33 mouse cellular contexts compared by ENCODE assay signal in genomic region chr1:91097283-91097834, GRCm38 (mm10). TPM values are rescaled to one million over a fixed set of nuclear protein-coding genes. Genes with fewer than 3 reads are reported as not detected.
A peak's percentile ranks its signal among the peaks of the same experiment; 100 is the strongest.
DNase-seq lines count a peak whose midpoint lies in the region; ATAC-seq and TF ChIP-seq lines count a peak whose summit lies in the region.
"Had no signal": no experiment of that assay in that cellular context is flagged by ENCODE, and none has a peak within 500 bp of the region (broad histone marks: within the 10 kb centered on the region; RNA-seq: fewer than 3 reads in every experiment).

No protein-coding gene starts in this region.

- H3K79me2 ChIP-seq in C2C12 (ENCODE audit: control insufficient read depth, insufficient read depth): peaks cover 82% of the 10 kb centered on the region

- peaks cover 41% of the 10 kb centered on the region for H3K79me3 ChIP-seq in C2C12 (ENCODE audit: low read depth)

- WGBS in heart, embryonic 15.5 days: 87% methylated on average over 11 of the region's 11 CpGs
- WGBS in midbrain, embryonic 11.5 days: 88% methylated on average over 11 of the region's 11 CpGs
- 93% methylated on average over 11 of the region's 11 CpGs for WGBS in limb, embryonic 10.5 days

- H3K9me3 ChIP-seq in heart, embryonic 15.5 days (replicated peaks): no peaks in the 10 kb centered on the region
- no peaks in the 10 kb centered on the region for H3K9me3 ChIP-seq in midbrain, embryonic 11.5 days (ENCODE audit: control insufficient read depth, low read length)
- H3K9me3 ChIP-seq in limb, embryonic 10.5 days (replicated peaks): no peaks in the 10 kb centered on the region
- H3K9me3 ChIP-seq: embryonic facial prominence, embryonic 12.5 days; forebrain, embryonic 15.5 days; hindbrain, embryonic 12.5 days; liver, embryonic 13.5 days had no signal

- no peak for DNase-seq in heart, adult 18-20 months
- DNase-seq in thymus, postnatal 10 days (ENCODE audit: low spot score in 2 of 2): peak; percentile 40 to 41
- no peak for DNase-seq in midbrain, embryonic 11.5 days (ENCODE audit: low spot score, missing footprints)
- no peak for DNase-seq in limb, embryonic 10.5 days (ENCODE audit: low spot score)
- no peak for DNase-seq in right cerebral cortex, adult 18-20 months
- DNase-seq: adrenal gland, postnatal 25 days; cerebellum, adult 11-12 months; cerebellum, adult 9-11 months; embryo, embryonic 11 days; gastrocnemius, adult 2 months; gastrocnemius, postnatal 36 days; kidney, adult 8-10 months; kidney, postnatal 4 days; liver, embryonic 13.5 days; lung, adult 2 months; lung, postnatal 10 days; midbrain, embryonic 14.5 days; right cerebral cortex, postnatal 14 days had no signal

- H3K4me3 ChIP-seq in heart, embryonic 15.5 days: no peak overlapping the region
- H3K4me3 ChIP-seq in C2C12 (ENCODE audit: insufficient read depth, poor library complexity, severe bottlenecking): no peak overlapping the region
- no peak overlapping the region for H3K4me3 ChIP-seq in midbrain, embryonic 11.5 days (ENCODE audit: low read depth, low read length)
- H3K4me3 ChIP-seq in limb, embryonic 10.5 days: no peak overlapping the region
- H3K4me3 ChIP-seq: embryonic facial prominence, embryonic 12.5 days; forebrain, embryonic 15.5 days; gastrocnemius, adult 2 months; hindbrain, embryonic 12.5 days; liver, embryonic 13.5 days had no signal

- H3K27ac ChIP-seq in heart, embryonic 15.5 days: peak overlapping the region; percentile 76; the same call in 1 of the 2 replicates
- no peak overlapping the region for H3K27ac ChIP-seq in midbrain, embryonic 11.5 days (ENCODE audit: low read depth, low read length)
- H3K27ac ChIP-seq in limb, embryonic 10.5 days: no peak overlapping the region
- H3K27ac ChIP-seq: embryonic facial prominence, embryonic 12.5 days; forebrain, embryonic 15.5 days; hindbrain, embryonic 12.5 days; hindbrain, postnatal 0 days; kidney, postnatal 0 days; liver, embryonic 13.5 days had no signal

- H3K36me3 ChIP-seq in heart, embryonic 15.5 days: peaks cover 21% of the 10 kb centered on the region
- H3K36me3 ChIP-seq in C2C12 (ENCODE audit: control insufficient read depth, insufficient read depth): peaks cover 58% of the 10 kb centered on the region
- H3K36me3 ChIP-seq in midbrain, embryonic 11.5 days (ENCODE audit: control insufficient read depth, insufficient read depth, low read length): no peaks in the 10 kb centered on the region
- no peaks in the 10 kb centered on the region for H3K36me3 ChIP-seq in limb, embryonic 10.5 days
- H3K36me3 ChIP-seq: embryonic facial prominence, embryonic 12.5 days; forebrain, embryonic 15.5 days; hindbrain, embryonic 12.5 days; liver, embryonic 13.5 days had no signal

- TF ChIP-seq CTCF in C2C12 (IDR thresholded peaks at IDR 0.05; ENCODE audit: control insufficient read depth, insufficient read depth, insufficient read length): no peak

- H3K9ac ChIP-seq in heart, embryonic 15.5 days: no peak overlapping the region
- H3K9ac ChIP-seq in midbrain, embryonic 11.5 days (ENCODE audit: low read length): no peak overlapping the region
- H3K9ac ChIP-seq: embryonic facial prominence, embryonic 12.5 days; forebrain, embryonic 15.5 days; hindbrain, embryonic 12.5 days; liver, embryonic 13.5 days had no signal

- no peak overlapping the region for H3K4me2 ChIP-seq in heart, embryonic 15.5 days
- no peak overlapping the region for H3K4me2 ChIP-seq in midbrain, embryonic 11.5 days
- H3K4me2 ChIP-seq: embryonic facial prominence, embryonic 12.5 days; forebrain, embryonic 15.5 days; hindbrain, embryonic 12.5 days; liver, embryonic 13.5 days had no signal

- ATAC-seq in heart, embryonic 15.5 days (replicated peaks; ENCODE audit: insufficient number of reproducible peaks, insufficient read depth, low FRiP score, low read depth): no peak
- no peak for ATAC-seq in midbrain, embryonic 11.5 days (ENCODE audit: low FRiP score)
- ATAC-seq: forebrain, embryonic 15.5 days; hindbrain, postnatal 0 days; intestine, embryonic 16.5 days; Patski had no signal

- H3K4me1 ChIP-seq in heart, embryonic 15.5 days (replicated peaks): peaks cover 57% of the 10 kb centered on the region
- H3K4me1 ChIP-seq in midbrain, embryonic 11.5 days (ENCODE audit: control insufficient read depth, insufficient read depth, low read length): 0 out of 2 replicates have a peak, but pooled peaks cover 2% of the 10 kb centered on the region
- H3K4me1 ChIP-seq in limb, embryonic 10.5 days: peaks cover 22% of the 10 kb centered on the region
- H3K4me1 ChIP-seq: forebrain, embryonic 15.5 days had no signal

- no peak overlapping the region for H3ac ChIP-seq in C2C12 (ENCODE audit: control insufficient read depth, insufficient read length, low read depth)

- no peaks in the 10 kb centered on the region for H3K27me3 ChIP-seq in heart, embryonic 15.5 days
- no peaks in the 10 kb centered on the region for H3K27me3 ChIP-seq in C2C12 (ENCODE audit: control insufficient read depth, insufficient read depth, insufficient read length)
- no peaks in the 10 kb centered on the region for H3K27me3 ChIP-seq in midbrain, embryonic 11.5 days (ENCODE audit: control insufficient read depth, insufficient read depth, low read length)
- H3K27me3 ChIP-seq in limb, embryonic 10.5 days (ENCODE audit: low read depth, poor library complexity, severe bottlenecking): no peaks in the 10 kb centered on the region
- H3K27me3 ChIP-seq: embryonic facial prominence, embryonic 12.5 days; forebrain, embryonic 15.5 days; hindbrain, embryonic 12.5 days; liver, embryonic 13.5 days; Patski had no signal

TF ChIP-seq in C2C12, 6 proteins besides CTCF, POLR2A, EP300 and RAD21:
- TF ChIP-seq CEBPB (IDR thresholded peaks at IDR 0.05; ENCODE audit: low read depth) (peak; percentile 36), USF1 (IDR thresholded peaks at IDR 0.05; ENCODE audit: low read depth) (no peak), MYOG (IDR thresholded peaks at IDR 0.05; ENCODE audit: control insufficient read depth, extremely low read depth, insufficient read length) (no peak), MAX (IDR thresholded peaks at IDR 0.05) (no peak)

RNA-seq across cellular contexts. Expression of gene Rbm44, which starts 47.5 kb away (rescaled TPM):
- 3.3 and 4.0 TPM in 2 replicates for polyA plus RNA-seq in heart, embryonic 15.5 days (2015; fragmentation: Nextera tagmentation; extraction: Ambion mirVana)
- not detected for total RNA-seq in heart, adult 18-20 months (2021)
- polyA plus RNA-seq in C2C12 (2012; fragmentation: generic; extraction: Trizol): not detected
- polyA plus RNA-seq in midbrain, embryonic 11.5 days (2014; fragmentation: Nextera tagmentation; extraction: Ambion mirVana): 0.37 and 0.94 TPM in 2 replicates
- polyA plus RNA-seq in limb, embryonic 10.5 days (2016; fragmentation: Nextera tagmentation; extraction: Ambion mirVana): 0.53 and 0.68 TPM in 2 replicates
- total RNA-seq: gastrocnemius, adult 2 months; gastrocnemius, postnatal 36 days; heart, adult 8-10 months; hindbrain, postnatal 0 days; layer of hippocampus, postnatal 25 days; left cerebral cortex, adult 8-10 months; left cerebral cortex, postnatal 36 days; MEL had no signal
- polyA plus RNA-seq: lung, adult 2 months; small intestine, adult 2 months had no signal

Comparison
In these comparisons a context has a peak if more than half of its experiments do, and no peak if none do; other contexts are left out.
1. DNase-seq: peak in thymus, postnatal 10 days (2 of 2); none in heart, adult 18-20 months (0 of 2), midbrain, embryonic 11.5 days (single experiment), limb, embryonic 10.5 days (single experiment) and right cerebral cortex, adult 18-20 months (single experiment).